Mouse (Mus musculus) ovary, adult 2 months (tissue): ENCODE results near the gene Ptgis. TPM values are rescaled to one million over a fixed set of nuclear protein-coding genes. Genes with fewer than 3 reads are reported as not detected.

Source experiments
- polyA plus RNA-seq: library from polyadenylated mRNA; depleted of rRNA; stranded (reverse); fragments of >200 nt; gene quantifications from 2 replicates; pipeline ENCODE4 v1.2.3, GENCODE M21; 2012; rRNA removed

Gene Ptgis
- 135 and 147 TPM in 2 replicates for polyA plus RNA-seq

GRCm38 (mm10) chr2:167240008-167240964 lies at the start of gene Ptgis:
Gene Ptgis, minus strand, starts transcription at chr2:167240604.

GRCm38 (mm10) chr2:167190076-167190399 lies 50.4 kb downstream of the Ptgis start, which contains the start of gene Kcnb1:
Gene Kcnb1, minus strand, starts transcription at chr2:167190155.

Other genes starting within 250 kb of the Ptgis start
- gene Stau1, start 244.3 kb downstream of the Ptgis start, polyA plus RNA-seq, result 22.6 and 30.9 TPM in 2 replicates
- 31.7 and 33.8 TPM in 2 replicates for gene Ddx27, start 225.4 kb downstream of the Ptgis start, polyA plus RNA-seq
- gene Znfx1, start 177.6 kb downstream of the Ptgis start, polyA plus RNA-seq, result 41.1 and 45.1 TPM in 2 replicates
- 8.5 and 8.6 TPM in 2 replicates for gene Kcnb1, start 50.4 kb downstream of the Ptgis start, polyA plus RNA-seq
- gene B4galt5, start 108.6 kb upstream of the Ptgis start, polyA plus RNA-seq, result 23.6 and 27.9 TPM in 2 replicates
- gene Slc9a8, start 181.1 kb upstream of the Ptgis start, polyA plus RNA-seq, result 46.3 and 47.4 TPM in 2 replicates